Mouse (Mus musculus): ENCODE data around the gene Pbx1.

GRCm38 (mm10) chr1:168275678-168276077 is 156.4 kb downstream of the Pbx1 start:
- TF ChIP-seq CTCF (IDR thresholded peaks at IDR 0.05; ENCODE audit: low read depth), result no peak
- TF ChIP-seq EP300 (IDR thresholded peaks at IDR 0.05; ENCODE audit: low read depth), result no peak
